Mouse (Mus musculus) forebrain, embryonic 14.5 days (tissue): Measurements from ENCODE around the gene Mark3. TPM values are rescaled to one million over a fixed set of nuclear protein-coding genes. Genes with fewer than 3 reads are reported as not detected.
A peak's percentile ranks its signal among the peaks of the same experiment; 100 is the strongest.

Source experiments
- ATAC-seq: fragments of 200-750 bp; cut with Nextera tagmentation; 2 replicates; pipeline ENCODE4 v1.8.0; 2017; ENCODE audit warnings: mild to moderate bottlenecking, moderate library complexity
- DNase-seq: peaks from one replicate; pipeline ENCODE4 v3.0.0-alpha.2; 2015; ENCODE audit warnings: low spot score
- H3K27ac ChIP-seq: fragments of 300-500 bp; sonication (generic); 2 replicates; pipeline ENCODE4 v1.5.1; 2014; ENCODE audit warnings: low read depth, mild to moderate bottlenecking, control low read depth, low read length, moderate library complexity
- H3K27me3 ChIP-seq: fragments of 300-500 bp; sonication (generic); replicated peaks from 2 replicates; pipeline ENCODE4 v1.6.1; 2014; ENCODE audit warnings: low read length, control low read depth, mixed read lengths; ENCODE audit not compliant: control insufficient read depth, insufficient read depth
- H3K36me3 ChIP-seq: fragments of 300-500 bp; sonication (generic); 2 replicates; pipeline ENCODE4 v1.6.1; 2014; ENCODE audit warnings: low read length, control low read depth; ENCODE audit not compliant: control insufficient read depth, insufficient read depth
- H3K4me1 ChIP-seq: fragments of 300-500 bp; sonication (generic); 2 replicates; pipeline ENCODE4 v1.6.1; 2014; ENCODE audit warnings: antibody characterized with exemption, low read length, control low read depth; ENCODE audit not compliant: control insufficient read depth, insufficient read depth
- H3K4me2 ChIP-seq: fragments of 300-500 bp; sonication (generic); 2 replicates; pipeline ENCODE4 v1.6.1; 2014; ENCODE audit warnings: mild to moderate bottlenecking, control low read depth, low read length
- H3K4me3 ChIP-seq: fragments of 300-500 bp; sonication (generic); 2 replicates; pipeline ENCODE4 v1.5.1; 2014; ENCODE audit warnings: low read depth, low read length, control low read depth
- H3K9ac ChIP-seq: fragments of 300-500 bp; sonication (generic); 2 replicates; pipeline ENCODE4 v1.6.1; 2014; ENCODE audit warnings: mild to moderate bottlenecking, low read length, control low read depth, moderate library complexity
- H3K9me3 ChIP-seq: fragments of 300-500 bp; sonication (generic); replicated peaks from 2 replicates; pipeline ENCODE4 v1.6.1; 2016; ENCODE audit warnings: low read length, control low read depth, mixed read lengths; ENCODE audit not compliant: control insufficient read depth
- WGBS: fragments of 180-500 bp; shearing (Covaris S2); extraction: QIAGEN DNeasy Blood & Tissue Kit; methylation state at CpG from one replicate; pipeline ENCODE4 v1.1.7; 2014; 5-methylcytosine and 5-hydroxymethylcytosine counted together
- polyA plus RNA-seq: library from polyadenylated mRNA; unstranded; fragments of >200 nt; fragmentation: Nextera tagmentation; extraction: Ambion mirVana; gene quantifications from 2 replicates; pipeline ENCODE4 v1.2.1, GENCODE M21; 2014

Mark3 gene
- polyA plus RNA-seq, 1 experiment from 2014 or later, result 58.4 TPM

DNA sequence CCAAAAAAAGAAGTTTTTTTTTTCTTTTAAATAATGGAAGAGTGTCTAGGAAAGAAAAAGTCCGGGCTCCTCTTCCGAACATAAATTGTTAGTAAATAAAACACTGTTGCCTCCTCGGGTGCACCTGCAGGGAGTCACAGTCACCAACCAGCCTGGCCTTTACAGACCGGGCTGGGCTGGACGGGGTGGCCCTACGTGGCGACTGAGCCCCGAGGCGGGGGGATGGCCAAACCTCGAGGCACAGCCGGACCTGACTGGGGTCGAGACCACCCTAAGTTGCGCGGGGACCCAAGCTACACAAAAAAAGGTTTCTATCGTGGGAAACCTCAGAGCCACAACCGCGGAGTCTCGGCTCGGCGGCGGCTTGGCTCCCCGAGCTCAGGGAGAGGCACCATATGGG is 37.0 kb upstream of the Mark3 start:
- Histone ChIP-seq H3K4me3 (peak overlapping the region; percentile 95), H3K27me3 (no peaks in the 10 kb centered on the region), H3K9me3 (no peaks in the 10 kb centered on the region), H3K4me1 (peaks cover 18% of the 10 kb centered on the region; the same call in 1 of the 2 replicates), H3K27ac (peak overlapping the region; percentile 79), H3K4me2 (peak overlapping the region; percentile 71), H3K36me3 (peaks cover 33% of the 10 kb centered on the region), H3K9ac (peak overlapping the region; percentile 94)
- ATAC-seq (peak; percentile 38), DNase-seq (no peak)
- under 1% methylated on average over 22 of the region's 22 CpGs for WGBS

DNA sequence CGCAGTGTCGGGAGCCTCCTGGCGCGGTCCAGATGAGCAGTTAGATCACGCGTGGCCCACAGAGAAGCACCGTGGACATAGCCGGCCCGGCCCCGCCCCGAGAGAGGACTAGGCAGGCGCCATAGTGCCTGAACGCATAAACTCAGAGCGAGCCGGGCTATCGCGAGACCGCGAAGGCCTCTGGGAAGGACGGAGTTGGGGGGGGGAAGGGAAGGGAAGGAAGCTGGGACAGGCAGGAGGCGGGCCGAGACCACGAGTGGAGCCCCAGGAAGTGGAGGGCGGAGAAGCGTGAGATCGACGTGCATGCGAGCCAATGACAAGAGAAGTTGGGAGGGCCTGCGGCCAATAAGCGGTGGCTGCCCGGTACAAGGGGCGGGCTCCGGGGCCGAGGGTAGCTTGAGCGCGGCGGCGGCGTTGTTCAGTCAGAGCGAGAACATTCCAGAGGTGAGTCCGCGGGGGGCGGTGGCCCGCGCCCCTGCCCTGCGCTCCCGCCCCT is 36.5 kb upstream of the Mark3 start, which contains the start of gene Eif5:
Gene Eif5 (plus strand): TSS at position 221 of the 496 bp plus-strand sequence.
- Histone ChIP-seq H3K9me3 (no peaks in the 10 kb centered on the region), H3K27me3 (no peaks in the 10 kb centered on the region), H3K9ac (peak within 1 kb of the TSS; percentile 97), H3K27ac (peak within 1 kb of the TSS; percentile 95), H3K4me2 (peak within 1 kb of the TSS; percentile 90), H3K4me1 (peaks cover 18% of the 10 kb centered on the region; the same call in 1 of the 2 replicates), H3K36me3 (peaks cover 38% of the 10 kb centered on the region), H3K4me3 (peak within 1 kb of the TSS; percentile 95)
- DNase-seq (peak; percentile 100), ATAC-seq (peak; percentile 99)
- WGBS, result under 1% methylated on average over 46 of the region's 47 CpGs

DNA sequence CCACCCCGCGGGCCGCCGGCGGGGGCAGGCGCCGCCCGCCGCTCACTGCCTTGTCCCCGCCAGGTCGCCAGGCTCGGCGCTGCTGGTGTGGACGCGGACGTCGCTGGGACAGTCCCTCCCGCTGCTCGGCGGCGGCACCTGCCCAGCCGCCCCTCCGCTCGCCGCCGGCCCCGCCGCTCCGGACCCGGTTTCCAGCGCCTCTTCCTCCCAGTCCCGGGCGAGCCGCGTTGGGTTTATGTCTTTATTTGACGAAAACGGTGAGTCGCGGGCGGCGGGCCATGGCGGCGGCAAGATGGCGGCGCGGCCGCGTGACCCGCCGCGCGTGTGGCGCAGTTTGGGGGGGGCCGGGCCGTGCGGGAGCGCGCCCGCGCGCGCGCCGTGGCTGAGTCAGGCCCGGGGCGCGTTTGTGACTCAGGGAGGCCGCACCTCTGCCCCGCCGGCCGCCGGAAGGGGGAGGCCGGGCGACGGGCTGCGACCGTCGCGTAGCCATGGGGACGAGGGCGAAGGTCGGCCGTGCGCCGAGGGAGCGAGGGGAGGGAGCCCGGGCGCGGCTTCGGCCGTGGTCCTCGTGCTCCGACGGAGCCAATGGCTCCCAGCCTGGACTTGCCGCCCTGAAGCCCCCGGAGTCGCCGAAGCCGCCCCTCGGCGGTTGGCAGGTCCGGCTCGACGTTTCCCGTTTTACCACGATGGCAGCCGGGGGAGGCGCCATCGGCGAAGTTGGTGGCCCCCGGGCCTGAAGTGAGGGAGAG is 35.9 kb upstream of the Mark3 start:
- Histone ChIP-seq H3K27me3 (no peaks in the 10 kb centered on the region), H3K9ac (peak overlapping the region; percentile 97), H3K4me3 (peak overlapping the region; percentile 95), H3K4me1 (peaks cover 18% of the 10 kb centered on the region; the same call in 1 of the 2 replicates), H3K9me3 (no peaks in the 10 kb centered on the region), H3K36me3 (peaks cover 44% of the 10 kb centered on the region), H3K27ac (peak overlapping the region; percentile 95), H3K4me2 (peak overlapping the region; percentile 90)
- peak; percentile 53 for ATAC-seq
- DNase-seq, result peak; percentile 77
- WGBS, result under 1% methylated on average over 93 of the region's 111 CpGs

DNA sequence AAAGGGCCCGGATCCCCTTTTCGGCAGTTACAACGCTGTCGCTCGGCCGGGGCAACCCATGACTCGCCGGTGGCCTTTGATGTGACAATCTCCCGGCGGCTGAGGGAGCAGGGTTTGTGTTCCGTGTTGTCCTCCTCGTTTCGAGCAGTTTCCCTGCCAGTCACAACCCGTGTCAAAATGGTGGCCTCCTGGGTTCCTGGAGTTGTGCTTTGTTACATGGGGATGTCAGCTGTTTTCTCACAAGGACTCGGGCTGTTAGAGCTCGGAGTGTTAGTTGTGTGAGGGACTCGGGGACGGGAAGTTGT is 35.3 kb upstream of the Mark3 start:
- no peaks in the 10 kb centered on the region for H3K27me3 ChIP-seq
- peak overlapping the region; percentile 97 for H3K9ac ChIP-seq
- peaks cover 50% of the 10 kb centered on the region for H3K36me3 ChIP-seq
- peaks cover 18% of the 10 kb centered on the region; the same call in 1 of the 2 replicates for H3K4me1 ChIP-seq
- H3K9me3 ChIP-seq, result no peaks in the 10 kb centered on the region
- under 1% methylated on average over 18 of the region's 18 CpGs for WGBS
- DNase-seq, result peak; percentile 8
- no peak for ATAC-seq
- peak overlapping the region; percentile 90 for H3K4me2 ChIP-seq
- peak overlapping the region; percentile 95 for H3K4me3 ChIP-seq
- peak overlapping the region; percentile 95 for H3K27ac ChIP-seq

DNA sequence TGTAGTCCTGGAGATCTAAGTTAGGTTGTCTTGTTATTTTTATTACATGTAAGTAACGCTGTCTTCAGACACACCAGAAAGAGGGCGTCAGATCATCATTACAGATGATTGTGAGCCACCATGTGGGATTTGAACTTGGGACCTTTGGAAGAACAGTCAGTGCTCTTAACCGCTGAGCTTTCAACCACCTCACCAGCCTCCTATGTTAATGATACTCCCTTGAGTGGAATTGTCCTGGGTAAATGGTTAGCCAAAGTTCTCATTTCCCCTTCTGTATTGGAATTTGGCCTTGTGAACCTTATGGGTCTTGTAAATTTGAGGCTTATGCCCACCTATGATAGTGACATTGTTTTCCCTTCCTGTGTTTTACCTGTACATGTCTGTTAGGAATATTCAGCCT is 27.3 kb upstream of the Mark3 start:
- no peak overlapping the region for H3K9ac ChIP-seq
- no peak overlapping the region for H3K4me2 ChIP-seq
- H3K27me3 ChIP-seq, result no peaks in the 10 kb centered on the region
- H3K9me3 ChIP-seq, result no peaks in the 10 kb centered on the region
- DNase-seq, result no peak
- no peak for ATAC-seq
- WGBS, result 93% methylated on average over 3 of the region's 3 CpGs
- H3K27ac ChIP-seq, result no peak overlapping the region
- no peak overlapping the region for H3K4me3 ChIP-seq
- H3K36me3 ChIP-seq, result peaks cover 60% of the 10 kb centered on the region
- no peaks in the 10 kb centered on the region for H3K4me1 ChIP-seq

DNA sequence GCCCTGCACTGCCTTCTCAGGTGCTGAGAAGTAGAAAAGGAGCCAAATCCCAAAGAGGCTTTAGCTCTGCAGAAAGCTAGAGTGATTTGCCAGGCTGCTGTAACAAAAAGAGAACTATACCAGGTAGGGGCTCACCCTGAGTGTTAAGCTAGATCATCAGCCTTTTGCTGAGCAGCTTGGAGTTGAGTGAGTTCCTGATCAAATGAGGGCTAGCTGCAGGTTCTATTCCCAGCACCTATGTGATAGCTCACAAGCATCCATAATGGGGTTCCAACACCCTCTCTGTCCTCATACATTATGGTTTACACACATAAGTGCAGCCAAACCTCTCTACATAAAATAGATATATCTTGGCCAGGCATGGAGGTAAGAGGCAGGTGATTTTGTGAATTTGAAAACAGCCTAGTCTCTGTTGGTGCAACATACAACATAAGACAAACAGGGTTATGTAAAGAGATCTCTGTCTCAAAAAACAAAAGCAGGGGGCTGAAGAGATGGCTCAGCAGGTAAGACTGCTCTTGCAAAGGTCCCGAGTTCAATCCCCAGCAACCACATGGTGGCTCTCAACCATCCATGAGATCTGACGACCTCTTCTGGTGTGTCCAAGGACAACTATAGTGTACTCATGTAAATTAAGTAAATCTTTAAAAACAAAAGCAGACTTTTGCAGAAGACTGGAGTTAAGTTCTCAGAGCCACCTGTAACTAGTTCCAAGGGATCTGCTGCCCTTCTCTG is 25.6 kb upstream of the Mark3 start:
- Histone ChIP-seq H3K27me3 (no peaks in the 10 kb centered on the region), H3K9ac (no peak overlapping the region), H3K9me3 (no peaks in the 10 kb centered on the region), H3K4me3 (no peak overlapping the region), H3K27ac (no peak overlapping the region), H3K4me1 (no peaks in the 10 kb centered on the region), H3K36me3 (peaks cover 44% of the 10 kb centered on the region), H3K4me2 (no peak overlapping the region)
- ATAC-seq (no peak), DNase-seq (no peak)
- 63% methylated on average over 2 of the region's 2 CpGs for WGBS

DNA sequence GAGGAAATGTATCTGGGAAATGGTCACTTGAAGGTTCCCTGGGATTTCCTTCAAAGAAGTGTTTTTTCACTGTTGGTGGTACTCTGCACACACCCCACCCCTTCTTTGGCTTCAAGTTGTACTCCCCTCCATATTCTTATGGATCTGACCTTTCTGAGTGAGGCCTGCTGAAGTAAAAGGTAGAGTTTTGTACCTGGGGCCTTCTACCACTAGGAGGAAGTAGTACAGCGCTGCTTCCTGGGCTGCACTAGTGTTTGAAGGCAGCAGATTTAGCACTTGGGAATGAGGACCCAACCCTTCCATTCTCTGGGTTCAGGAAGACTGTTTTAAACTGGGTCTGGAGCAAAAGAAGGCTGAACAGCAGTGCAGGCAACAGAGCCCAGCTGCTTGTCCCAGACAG is 23.6 kb upstream of the Mark3 start:
- DNase-seq (no peak), ATAC-seq (no peak)
- H3K4me1 ChIP-seq, result no peaks in the 10 kb centered on the region
- no peaks in the 10 kb centered on the region for H3K27me3 ChIP-seq
- peaks cover 28% of the 10 kb centered on the region for H3K36me3 ChIP-seq
- WGBS, result 61% methylated on average over 1 of the region's 1 CpGs
- no peak overlapping the region for H3K9ac ChIP-seq
- no peaks in the 10 kb centered on the region for H3K9me3 ChIP-seq
- no peak overlapping the region for H3K4me3 ChIP-seq
- H3K27ac ChIP-seq, result no peak overlapping the region
- no peak overlapping the region for H3K4me2 ChIP-seq

DNA sequence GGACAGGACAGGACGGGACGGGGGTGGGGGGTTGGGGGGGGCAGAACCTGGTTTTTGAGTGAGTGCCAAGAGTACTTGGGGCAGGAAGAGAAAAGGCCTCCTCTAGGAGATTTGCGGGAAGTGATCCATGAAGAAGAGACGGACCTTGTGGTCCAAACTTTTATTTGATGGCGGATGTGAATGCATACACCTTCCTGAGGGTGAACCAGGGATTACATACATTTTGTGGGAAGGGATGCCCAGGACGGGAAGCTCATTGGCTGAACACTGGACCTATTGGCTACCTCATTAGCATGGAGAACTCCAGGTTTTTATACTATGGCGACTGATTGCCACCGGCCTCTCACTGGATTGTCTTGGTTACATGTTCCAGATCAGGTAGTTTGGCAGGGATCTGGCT is 22.0 kb upstream of the Mark3 start:
- WGBS, result 60% methylated on average over 8 of the region's 8 CpGs

DNA sequence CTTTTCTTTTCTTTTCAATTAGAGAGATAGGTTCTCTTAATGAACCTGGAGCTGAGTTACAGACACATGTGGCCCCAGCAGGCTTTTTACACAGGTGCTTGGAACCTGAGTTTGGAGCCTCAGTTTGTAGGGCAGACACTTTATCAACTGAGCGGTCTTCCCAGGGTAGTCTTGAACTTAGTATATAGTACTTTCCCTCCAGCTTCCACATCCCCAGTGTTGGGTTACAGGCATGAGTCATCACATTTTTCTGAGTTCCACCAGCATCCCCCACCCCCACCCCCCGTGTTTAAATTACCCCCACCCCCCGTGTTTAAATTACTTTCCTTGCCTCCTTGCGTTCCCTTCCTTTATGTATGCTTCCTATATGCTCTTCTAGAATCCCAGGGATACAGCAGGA is 19.0 kb upstream of the Mark3 start:
- no peak overlapping the region for H3K9ac ChIP-seq
- no peaks in the 10 kb centered on the region for H3K9me3 ChIP-seq
- H3K4me1 ChIP-seq, result no peaks in the 10 kb centered on the region
- no peaks in the 10 kb centered on the region for H3K27me3 ChIP-seq
- DNase-seq, result no peak
- H3K27ac ChIP-seq, result no peak overlapping the region
- no peak for ATAC-seq
- H3K4me2 ChIP-seq, result no peak overlapping the region
- 76% methylated on average over 4 of the region's 4 CpGs for WGBS
- H3K4me3 ChIP-seq, result no peak overlapping the region
- H3K36me3 ChIP-seq, result no peaks in the 10 kb centered on the region

More for the DNA sequence above, 22.0 kb upstream of the Mark3 start:
- H3K27ac ChIP-seq, result no peak overlapping the region
- DNase-seq (no peak), ATAC-seq (no peak)
- no peak overlapping the region for H3K4me2 ChIP-seq
- H3K4me1 ChIP-seq, result no peaks in the 10 kb centered on the region
- H3K27me3 ChIP-seq, result no peaks in the 10 kb centered on the region
- no peaks in the 10 kb centered on the region for H3K9me3 ChIP-seq
- H3K9ac ChIP-seq, result no peak overlapping the region
- no peak overlapping the region for H3K4me3 ChIP-seq
- H3K36me3 ChIP-seq, result peaks cover 13% of the 10 kb centered on the region
